Comparison of ENCODE assay signal across 7 mouse cellular contexts in the genomic region with DNA sequence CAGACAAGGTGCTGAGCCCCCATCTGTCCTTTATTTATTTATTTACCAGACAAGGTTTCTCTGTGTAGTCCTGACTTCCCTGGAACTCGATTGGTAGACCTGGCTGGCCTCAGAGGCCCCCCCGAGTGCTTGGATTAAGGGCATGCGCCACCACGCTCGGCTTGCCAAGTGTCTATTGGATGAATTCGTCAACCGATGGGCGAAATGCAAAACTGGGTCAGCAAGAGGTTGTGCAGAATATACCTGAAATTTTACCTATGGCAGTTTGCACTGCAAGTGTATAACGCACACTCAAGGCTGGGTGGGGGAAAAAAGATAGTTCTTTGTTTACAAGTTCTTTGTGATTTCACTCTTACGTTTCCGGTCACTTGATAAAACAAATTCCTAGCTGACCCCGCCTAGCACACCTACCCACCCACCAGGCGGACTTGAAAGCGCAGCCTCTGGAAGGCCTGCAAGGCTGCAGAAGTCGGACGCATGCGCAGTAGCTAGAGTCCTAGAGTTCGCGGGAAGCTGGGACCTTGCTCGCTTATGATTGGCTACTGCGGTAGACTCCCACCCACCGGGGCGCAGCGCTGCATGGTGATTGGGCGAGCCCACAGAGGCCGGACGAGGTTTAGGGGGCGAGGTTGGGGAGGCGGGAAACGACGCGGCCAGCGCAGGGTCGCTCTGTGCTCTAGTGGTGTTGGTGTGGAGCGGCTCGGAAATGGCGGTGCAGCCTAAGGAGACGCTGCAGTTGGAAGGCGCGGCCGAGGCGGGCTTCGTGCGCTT. TPM values are rescaled to one million over a fixed set of nuclear protein-coding genes. Genes with fewer than 3 reads are reported as not detected.
A peak's percentile ranks its signal among the peaks of the same experiment; 100 is the strongest.
DNase-seq lines count a peak whose midpoint lies in the region; ATAC-seq and TF ChIP-seq lines count a peak whose summit lies in the region.

Msh2 (plus strand) TSS at position 441 of the 771 bp plus-strand sequence.

- H3K4me3 ChIP-seq in embryonic facial prominence, embryonic 10.5 days = peak within 1 kb of the TSS; percentile 94
- H3K4me3 ChIP-seq in intestine, postnatal 0 days (ENCODE audit: low read depth, low read length) = peak within 1 kb of the TSS; percentile 88
- peak within 1 kb of the TSS; percentile 90 for H3K4me3 ChIP-seq in midbrain, embryonic 12.5 days
- H3K4me3 ChIP-seq in small intestine, adult 2 months (ENCODE audit: low read depth, low read length) = peak within 1 kb of the TSS; percentile 91

- peak; percentile 97 for ATAC-seq in intestine, postnatal 0 days
- peak; percentile 99 for ATAC-seq in midbrain, embryonic 12.5 days (ENCODE audit: low FRiP score, low read depth)

- intact Hi-C loops in left cerebral cortex, postnatal 4 days (cut with DNase I) = no loop called here

- peak within 1 kb of the TSS; percentile 92 for H3K4me2 ChIP-seq in intestine, postnatal 0 days (replicated peaks; ENCODE audit: low read depth)
- H3K4me2 ChIP-seq in midbrain, embryonic 12.5 days (replicated peaks) = peak within 1 kb of the TSS; percentile 77

- H3K9ac ChIP-seq in intestine, postnatal 0 days (ENCODE audit: low read depth, low read length) = peak within 1 kb of the TSS; percentile 72
- H3K9ac ChIP-seq in midbrain, embryonic 12.5 days (replicated peaks) = peak within 1 kb of the TSS; percentile 86

- peak; percentile 98 for DNase-seq in adrenal gland, postnatal 10 days
- peak; percentile 99 for DNase-seq in embryonic facial prominence, embryonic 10.5 days (ENCODE audit: low spot score)
- DNase-seq in gonadal fat pad, adult 2 months (ENCODE audit: low read depth) = peak; percentile 75
- DNase-seq in left cerebral cortex, postnatal 4 days = peak; percentile 99

- H3K4me1 ChIP-seq in embryonic facial prominence, embryonic 10.5 days = peaks cover 37% of the 10 kb centered on the region
- H3K4me1 ChIP-seq in intestine, postnatal 0 days (replicated peaks; ENCODE audit: control insufficient read depth, insufficient read depth, low read length) = no peaks in the 10 kb centered on the region
- H3K4me1 ChIP-seq in midbrain, embryonic 12.5 days = peaks cover 25% of the 10 kb centered on the region
- H3K4me1 ChIP-seq in small intestine, adult 2 months (ENCODE audit: control insufficient read depth, insufficient read depth, insufficient read length, low read length) = peaks cover 7% of the 10 kb centered on the region; the same call in 1 of the 2 replicates

- H3K27ac ChIP-seq in embryonic facial prominence, embryonic 10.5 days (replicated peaks) = peak within 1 kb of the TSS; percentile 93
- H3K27ac ChIP-seq in intestine, postnatal 0 days (ENCODE audit: low read depth, low read length) = peak within 1 kb of the TSS; percentile 80
- H3K27ac ChIP-seq in midbrain, embryonic 12.5 days (replicated peaks) = peak within 1 kb of the TSS; percentile 84
- peak within 1 kb of the TSS; percentile 40; the same call in 1 of the 2 replicates for H3K27ac ChIP-seq in small intestine, adult 2 months (ENCODE audit: insufficient read depth, low read depth, low read length)

- no peak; the same call in 1 of the 2 replicates for TF ChIP-seq CTCF in intestine, postnatal 0 days (IDR thresholded peaks at IDR 0.05; ENCODE audit: low read depth)
- TF ChIP-seq CTCF in small intestine, adult 2 months (IDR thresholded peaks at IDR 0.05; ENCODE audit: extremely low read depth, insufficient read length, insufficient replicate concordance, low read depth, low read length) = no peak

- no peaks in the 10 kb centered on the region for H3K27me3 ChIP-seq in embryonic facial prominence, embryonic 10.5 days (replicated peaks; ENCODE audit: low read depth, poor library complexity, severe bottlenecking)
- H3K27me3 ChIP-seq in intestine, postnatal 0 days (replicated peaks; ENCODE audit: control insufficient read depth, insufficient read depth, low read length) = no peaks in the 10 kb centered on the region
- H3K27me3 ChIP-seq in midbrain, embryonic 12.5 days = no peaks in the 10 kb centered on the region
- H3K27me3 ChIP-seq in small intestine, adult 2 months (ENCODE audit: control insufficient read depth, insufficient read depth, low read length) = no peaks in the 10 kb centered on the region

- H3K9me3 ChIP-seq in embryonic facial prominence, embryonic 10.5 days = no peaks in the 10 kb centered on the region
- no peaks in the 10 kb centered on the region for H3K9me3 ChIP-seq in intestine, postnatal 0 days (ENCODE audit: control insufficient read depth)
- H3K9me3 ChIP-seq in midbrain, embryonic 12.5 days = no peaks in the 10 kb centered on the region

- WGBS in embryonic facial prominence, embryonic 10.5 days = under 1% methylated on average over 44 of the region's 44 CpGs
- under 1% methylated on average over 44 of the region's 44 CpGs for WGBS in intestine, postnatal 0 days
- under 1% methylated on average over 44 of the region's 44 CpGs for WGBS in midbrain, embryonic 12.5 days
- under 1% methylated on average over 44 of the region's 44 CpGs for WGBS in small intestine, adult 2 months

- TF ChIP-seq POLR2A in small intestine, adult 2 months (IDR thresholded peaks at IDR 0.05; ENCODE audit: low read depth, low read length) = peak; percentile 61

- H3K36me3 ChIP-seq in embryonic facial prominence, embryonic 10.5 days (replicated peaks) = peaks cover 30% of the 10 kb centered on the region
- H3K36me3 ChIP-seq in intestine, postnatal 0 days (ENCODE audit: control insufficient read depth, insufficient read depth) = no peaks in the 10 kb centered on the region; the same call in 1 of the 2 replicates
- peaks cover 5% of the 10 kb centered on the region; the same call in 1 of the 2 replicates for H3K36me3 ChIP-seq in midbrain, embryonic 12.5 days
- no peaks in the 10 kb centered on the region for H3K36me3 ChIP-seq in small intestine, adult 2 months (ENCODE audit: control insufficient read depth, insufficient read depth, low read length)

RNA-seq across cellular contexts. Expression of gene Msh2, which starts in this region (rescaled TPM):
- total RNA-seq in adrenal gland, postnatal 10 days (2021) = 10 to 100 TPM; 24.2 to 33.2 TPM
- polyA plus RNA-seq in embryonic facial prominence, embryonic 10.5 days (2016; fragmentation: Nextera tagmentation; extraction: Ambion mirVana) = 124 and 131 TPM in 2 replicates
- 6.7 and 8.4 TPM in 2 replicates for polyA plus RNA-seq in gonadal fat pad, adult 2 months (2012; rRNA removed)
- 13.9 and 15.9 TPM in 2 replicates for polyA plus RNA-seq in intestine, postnatal 0 days (2015; fragmentation: Nextera tagmentation; extraction: Ambion mirVana)
- total RNA-seq in left cerebral cortex, postnatal 4 days (2021) = 10 to 100 TPM; 29.0 to 34.9 TPM
- polyA plus RNA-seq in midbrain, embryonic 12.5 days (2016; fragmentation: Nextera tagmentation; extraction: Ambion mirVana) = 116 and 118 TPM in 2 replicates
- 1.4 and 2.5 TPM in 2 replicates for polyA plus RNA-seq in small intestine, adult 2 months (2012; rRNA removed)

Comparison
In these comparisons a context has a peak if more than half of its experiments do, and no peak if none do; other contexts are left out.
1. Peak in every context shown above with its lines: DNase-seq, ATAC-seq, H3K4me3 ChIP-seq and H3K27ac ChIP-seq.
2. H3K27ac ChIP-seq: peak in every context shown above with its lines; median percentile 93 in embryonic facial prominence, embryonic 10.5 days; 84 in midbrain, embryonic 12.5 days; 80 in intestine, postnatal 0 days; 40 in small intestine, adult 2 months.